Comparison of ENCODE assay signal across 34 mouse cellular contexts in the genomic region with DNA sequence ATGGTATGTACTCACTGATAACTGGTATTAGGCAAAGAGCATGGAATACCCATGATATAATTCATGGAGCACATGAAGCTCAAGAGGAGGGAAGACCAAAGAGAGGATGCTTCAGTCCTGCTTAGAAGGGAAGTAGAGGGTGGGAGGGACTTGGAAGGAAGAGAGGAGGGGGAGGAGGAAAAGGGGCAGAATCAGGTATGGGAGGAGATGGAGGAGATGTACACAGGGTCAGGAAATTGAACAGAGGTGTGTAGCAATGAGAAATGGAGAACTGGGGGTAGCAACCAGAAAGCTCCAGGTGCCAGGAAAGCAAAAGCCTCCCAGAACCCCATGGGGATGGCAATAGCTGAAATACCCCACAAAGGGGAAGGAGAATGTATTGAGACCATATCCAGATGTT.
"Had no signal": no experiment of that assay in that cellular context is flagged by ENCODE, and none has a peak within 500 bp of the region (broad histone marks: within the 10 kb centered on the region; RNA-seq: fewer than 3 reads in every experiment).

No protein-coding gene starts in this region.

- H3K4me3 ChIP-seq: heart, embryonic 10.5 days; heart, embryonic 12.5 days; heart, embryonic 13.5 days; heart, embryonic 15.5 days; hindbrain, embryonic 10.5 days; hindbrain, embryonic 12.5 days; hindbrain, embryonic 13.5 days; hindbrain, embryonic 15.5 days; intestine, embryonic 15.5 days; kidney, embryonic 15.5 days; layer of hippocampus, adult 2 months had no signal

- H3K36me3 ChIP-seq: heart, embryonic 10.5 days; heart, embryonic 12.5 days; heart, embryonic 13.5 days; heart, embryonic 15.5 days; hindbrain, embryonic 10.5 days; hindbrain, embryonic 12.5 days; hindbrain, embryonic 13.5 days; hindbrain, embryonic 15.5 days; intestine, embryonic 15.5 days; kidney, embryonic 15.5 days had no signal

- H3K4me2 ChIP-seq: heart, embryonic 11.5 days; heart, embryonic 12.5 days; heart, embryonic 13.5 days; heart, embryonic 15.5 days; hindbrain, embryonic 12.5 days; hindbrain, embryonic 13.5 days; hindbrain, embryonic 14.5 days; hindbrain, embryonic 15.5 days; intestine, embryonic 15.5 days; kidney, embryonic 15.5 days had no signal

- DNase-seq: heart, postnatal 14 days; heart, postnatal 36 days; heart, postnatal 4 days; kidney, adult 11 months; kidney, adult 18-20 months; kidney, adult 2 months; kidney, adult 8-10 months; kidney, adult 9 months; kidney, postnatal 10 days; kidney, postnatal 14 days; kidney, postnatal 25 days; kidney, postnatal 36 days; kidney, postnatal 4 days; layer of hippocampus, adult 9-11 months; layer of hippocampus, postnatal 36 days had no signal

- H3K27ac ChIP-seq: heart, embryonic 10.5 days; heart, embryonic 13.5 days; heart, embryonic 15.5 days; hindbrain, embryonic 10.5 days; hindbrain, embryonic 12.5 days; hindbrain, embryonic 13.5 days; hindbrain, embryonic 14.5 days; hindbrain, embryonic 15.5 days; hindbrain, postnatal 0 days; intestine, embryonic 15.5 days; kidney, embryonic 15.5 days; kidney, postnatal 0 days; layer of hippocampus, adult 2 months had no signal

- H3K9me3 ChIP-seq: heart, embryonic 10.5 days; heart, embryonic 12.5 days; heart, embryonic 13.5 days; heart, embryonic 15.5 days; hindbrain, embryonic 10.5 days; hindbrain, embryonic 12.5 days; hindbrain, embryonic 13.5 days; hindbrain, embryonic 15.5 days; intestine, embryonic 15.5 days; kidney, embryonic 15.5 days had no signal

- H3K27me3 ChIP-seq: heart, embryonic 12.5 days; heart, embryonic 13.5 days; heart, embryonic 15.5 days; hindbrain, embryonic 12.5 days; hindbrain, embryonic 13.5 days; hindbrain, embryonic 15.5 days; intestine, embryonic 15.5 days; kidney, embryonic 15.5 days had no signal

- H3K9ac ChIP-seq: heart, embryonic 12.5 days; heart, embryonic 13.5 days; heart, embryonic 15.5 days; hindbrain, embryonic 12.5 days; hindbrain, embryonic 13.5 days; hindbrain, embryonic 14.5 days; hindbrain, embryonic 15.5 days; intestine, embryonic 15.5 days; kidney, embryonic 15.5 days had no signal

- ATAC-seq: hindbrain, embryonic 16.5 days; hindbrain, postnatal 0 days; inflammation-experienced regulatory T-cells, adult 6 months; intestine, embryonic 15.5 days; intestine, embryonic 16.5 days; intestine, postnatal 0 days had no signal
